Mouse (Mus musculus): ENCODE measurements around the gene Ppp1r1b.

- TF ChIP-seq CTCF (IDR thresholded peaks at IDR 0.05; ENCODE audit: low read depth): no peak
- no peak for TF ChIP-seq EP300 (IDR thresholded peaks at IDR 0.05; ENCODE audit: low read depth)
Measured at GRCm38 (mm10) chr11:98349308-98349707, 1.1 kb downstream of the Ppp1r1b start.

All from heart, postnatal 0 days (tissue).